Mouse (Mus musculus): ENCODE data around the gene Rela.

Rela gene

GRCm38 (mm10) chr19:5637069-5638047 is at the start of gene Rela:
Gene Rela, plus strand, starts transcription at chr19:5637483.
- DNase-seq (ENCODE audit: low spot score in 2 of 2): peak; percentile 53 to 89

- no peak for DNase-seq (ENCODE audit: low spot score in 2 of 2)
These were observed 48.1 kb upstream of the Rela start for GRCm38 (mm10) chr19:5589159-5589558.

GRCm38 (mm10) chr19:5591888-5592287 is 45.4 kb upstream of the Rela start:
- no peak for DNase-seq (ENCODE audit: low spot score in 2 of 2)

- no peak for DNase-seq (ENCODE audit: low spot score in 2 of 2)
These were observed 38.1 kb upstream of the Rela start for GRCm38 (mm10) chr19:5599224-5599623.

GRCm38 (mm10) chr19:5601752-5602541 is 35.3 kb upstream of the Rela start, which contains the start of gene Rnaseh2c:
Gene Rnaseh2c, plus strand, starts transcription at chr19:5601873.
- peak; percentile 53 to 82 for DNase-seq (ENCODE audit: low spot score in 2 of 2)

- DNase-seq (ENCODE audit: low spot score in 2 of 2): no peak
These were observed 33.6 kb upstream of the Rela start for GRCm38 (mm10) chr19:5603664-5604063.

GRCm38 (mm10) chr19:5605126-5605525 is 32.2 kb upstream of the Rela start:
- DNase-seq (ENCODE audit: low spot score in 2 of 2): peak in 1 of 2 experiments; percentile 29

GRCm38 (mm10) chr19:5606196-5606595 is 31.1 kb upstream of the Rela start:
- DNase-seq (ENCODE audit: low spot score in 2 of 2): no peak

- no peak for DNase-seq (ENCODE audit: low spot score in 2 of 2)
These were observed 29.4 kb upstream of the Rela start for GRCm38 (mm10) chr19:5607705-5608410.

- DNase-seq (ENCODE audit: low spot score in 2 of 2): no peak
These were observed 28.6 kb upstream of the Rela start for GRCm38 (mm10) chr19:5608707-5609106.

- DNase-seq (ENCODE audit: low spot score in 2 of 2): no peak
These were observed 28.1 kb upstream of the Rela start for GRCm38 (mm10) chr19:5609171-5609546.

GRCm38 (mm10) chr19:5609547-5610404 is 27.5 kb upstream of the Rela start, which contains the start of gene Kat5:
Gene Kat5, minus strand, starts transcription at chr19:5610237.
- DNase-seq (ENCODE audit: low spot score in 2 of 2): peak; percentile 83 to 93

GRCm38 (mm10) chr19:5611973-5612372 is 25.3 kb upstream of the Rela start:
- DNase-seq (ENCODE audit: low spot score in 2 of 2): no peak

GRCm38 (mm10) chr19:5612762-5613411 is 24.4 kb upstream of the Rela start:
- DNase-seq (ENCODE audit: low spot score in 2 of 2): no peak

- no peak for DNase-seq (ENCODE audit: low spot score in 2 of 2)
These were observed 22.3 kb upstream of the Rela start for GRCm38 (mm10) chr19:5614953-5615352.

- DNase-seq (ENCODE audit: low spot score in 2 of 2): no peak
These were observed 17.3 kb upstream of the Rela start for GRCm38 (mm10) chr19:5620007-5620406.

- DNase-seq (ENCODE audit: low spot score in 2 of 2): no peak
These were observed 15.4 kb upstream of the Rela start for GRCm38 (mm10) chr19:5621884-5622283.

GRCm38 (mm10) chr19:5625311-5625710 is 12.0 kb upstream of the Rela start:
- DNase-seq (ENCODE audit: low spot score in 2 of 2): no peak

GRCm38 (mm10) chr19:5629907-5630306 is 7.4 kb upstream of the Rela start:
- DNase-seq (ENCODE audit: low spot score in 2 of 2): no peak

GRCm38 (mm10) chr19:5632120-5632519 is 5.2 kb upstream of the Rela start:
- DNase-seq (ENCODE audit: low spot score in 2 of 2): no peak
